Comparison of ENCODE assay signal across 8 mouse cellular contexts in genomic region chr10:37135951-37136751, GRCm38 (mm10). TPM values are rescaled to one million over a fixed set of nuclear protein-coding genes. Genes with fewer than 3 reads are reported as not detected.
DNase-seq lines count a peak whose midpoint lies in the region; ATAC-seq and TF ChIP-seq lines count a peak whose summit lies in the region.

No protein-coding gene starts in this region.

- peak overlapping the region; percentile 97 for H3K27ac ChIP-seq in brown adipose tissue, adult 24 weeks (replicated peaks; ENCODE audit: low read depth, low read length)
- H3K27ac ChIP-seq in forebrain, embryonic 14.5 days (ENCODE audit: low read depth, low read length) = peak overlapping the region; percentile 100
- H3K27ac ChIP-seq in olfactory bulb, adult 2 months (ENCODE audit: insufficient read depth, low read depth, low read length) = peak overlapping the region; percentile 96
- peak overlapping the region; percentile 80 for H3K27ac ChIP-seq in thymus, adult 2 months (ENCODE audit: control insufficient read depth, insufficient read depth, low read length)

- peak overlapping the region; percentile 100 for H3K9ac ChIP-seq in forebrain, embryonic 14.5 days (ENCODE audit: low read length)

- H3K4me1 ChIP-seq in brown adipose tissue, adult 24 weeks (ENCODE audit: control insufficient read depth, insufficient read depth, insufficient read length, low read length) = no peaks in the 10 kb centered on the region
- peaks cover 11% of the 10 kb centered on the region for H3K4me1 ChIP-seq in forebrain, embryonic 14.5 days (ENCODE audit: control insufficient read depth, insufficient read depth, low read length)
- no peaks in the 10 kb centered on the region; the same call in 1 of the 2 replicates for H3K4me1 ChIP-seq in lung, adult 2 months (ENCODE audit: control insufficient read depth, insufficient read depth, low read length)
- no peaks in the 10 kb centered on the region for H3K4me1 ChIP-seq in olfactory bulb, adult 2 months (ENCODE audit: control insufficient read depth, insufficient read depth, low read length)
- H3K4me1 ChIP-seq in thymus, adult 2 months (replicated peaks; ENCODE audit: control insufficient read depth, insufficient read depth, low read length) = no peaks in the 10 kb centered on the region; the same call in 1 of the 2 replicates

- no peaks in the 10 kb centered on the region for H3K27me3 ChIP-seq in forebrain, embryonic 14.5 days (replicated peaks; ENCODE audit: control insufficient read depth, insufficient read depth, low read length)
- no peaks in the 10 kb centered on the region for H3K27me3 ChIP-seq in thymus, adult 2 months (ENCODE audit: control insufficient read depth, insufficient read depth, low read length)

- H3K4me2 ChIP-seq in forebrain, embryonic 14.5 days (ENCODE audit: low read length) = peak overlapping the region; percentile 54

- peak; percentile 8 for ATAC-seq in CD4-positive, CD25-positive, alpha-beta regulatory T cell, adult 4 months
- ATAC-seq in forebrain, embryonic 14.5 days = no peak

- no peak for TF ChIP-seq CTCF in lung, adult 2 months (IDR thresholded peaks at IDR 0.05; ENCODE audit: insufficient read depth, low read length)
- no peak for TF ChIP-seq CTCF in olfactory bulb, adult 2 months (IDR thresholded peaks at IDR 0.05; ENCODE audit: insufficient read depth, low read depth, low read length)
- no peak for TF ChIP-seq CTCF in thymus, adult 2 months (IDR thresholded peaks at IDR 0.05; ENCODE audit: borderline replicate concordance, control insufficient read depth, extremely low read depth, insufficient read depth, low read length, poor library complexity)

- peaks cover 36% of the 10 kb centered on the region for H3K36me3 ChIP-seq in forebrain, embryonic 14.5 days (ENCODE audit: control insufficient read depth, insufficient read depth, low read length)
- peaks cover 13% of the 10 kb centered on the region; the same call in 1 of the 2 replicates for H3K36me3 ChIP-seq in thymus, adult 2 months (ENCODE audit: control insufficient read depth, insufficient read depth, low read length)

- DNase-seq in forebrain, embryonic 14.5 days (ENCODE audit: low spot score) = peak; percentile 70
- peak; percentile 70 to 73 for DNase-seq in heart, postnatal 10 days
- peak; percentile 35 to 56 for DNase-seq in layer of hippocampus, adult 18-20 months (ENCODE audit: low spot score in 2 of 2)
- peak; percentile 71 for DNase-seq in lung, adult 2 months
- DNase-seq in thymus, adult 2 months = peak; percentile 59

- under 1% methylated on average over 93 of the region's 99 CpGs for WGBS in forebrain, embryonic 14.5 days
- 2% methylated on average over 88 of the region's 99 CpGs for WGBS in lung, adult 2 months
- WGBS in olfactory bulb, adult 2 months = 2% methylated on average over 90 of the region's 99 CpGs
- under 1% methylated on average over 82 of the region's 99 CpGs for WGBS in thymus, adult 2 months

- intact Hi-C loops in heart, postnatal 10 days (cut with DNase I) = loop anchor here (1.0 to 10.0 kb wide), 10 partner anchors 121 to 1829 kb away; partner anchors contain the start of gene Lama4

- H3K9me3 ChIP-seq in forebrain, embryonic 14.5 days (replicated peaks; ENCODE audit: control insufficient read depth, low read length) = no peaks in the 10 kb centered on the region

- H3K4me3 ChIP-seq in brown adipose tissue, adult 24 weeks (ENCODE audit: insufficient read depth, low read depth, low read length) = peak overlapping the region; percentile 94
- H3K4me3 ChIP-seq in forebrain, embryonic 14.5 days (ENCODE audit: low read depth, low read length) = peak overlapping the region; percentile 96
- H3K4me3 ChIP-seq in lung, adult 2 months (replicated peaks; ENCODE audit: extremely low read depth, low read depth, low read length) = peak overlapping the region; percentile 88
- H3K4me3 ChIP-seq in olfactory bulb, adult 2 months (ENCODE audit: insufficient read depth, low read depth, low read length) = peak overlapping the region; percentile 79
- peak overlapping the region; percentile 100 for H3K4me3 ChIP-seq in thymus, adult 2 months (ENCODE audit: control insufficient read depth, insufficient read depth, low read length)

- TF ChIP-seq POLR2A in lung, adult 2 months (IDR thresholded peaks at IDR 0.05; ENCODE audit: borderline replicate concordance, extremely low read depth, low read depth, low read length) = no peak
- no peak for TF ChIP-seq POLR2A in olfactory bulb, adult 2 months (IDR thresholded peaks at IDR 0.05; ENCODE audit: insufficient read depth, low read depth, low read length)
- TF ChIP-seq POLR2A in thymus, adult 2 months (IDR thresholded peaks at IDR 0.05; ENCODE audit: control insufficient read depth, extremely low read depth, insufficient read depth, low read length, poor library complexity) = 0 out of 2 replicates have a peak, but pooled peaks have one; percentile 33

RNA-seq across cellular contexts. Expression of gene Marcks, which starts 2.6 kb away (rescaled TPM):
- polyA plus RNA-seq in CD4-positive, CD25-positive, alpha-beta regulatory T cell, adult 4 months (2017; shearing (Covaris generic)) = 1 to 10 TPM in 1 of 2 experiments, under 1 TPM in 1; 0.54 to 1.1 TPM
- polyA plus RNA-seq in brown adipose tissue, adult 24 weeks (2012; ENCODE audit: insufficient read depth, insufficient read length, missing spikeins) = 39.9 and 44.6 TPM in 2 replicates
- 319 and 350 TPM in 2 replicates for polyA plus RNA-seq in forebrain, embryonic 14.5 days (2014; fragmentation: Nextera tagmentation; extraction: Ambion mirVana)
- 100 to 1,000 TPM; 117 to 142 TPM for total RNA-seq in heart, postnatal 10 days (2021)
- total RNA-seq in layer of hippocampus, adult 18-20 months (2021) = 10 to 100 TPM; 77.4 to 88.5 TPM
- polyA plus RNA-seq in lung, adult 2 months (2012; rRNA removed) = 35.6 and 39.0 TPM in 2 replicates
- 113 TPM in 1 of 2 replicates, not detected in the other for polyA plus RNA-seq in olfactory bulb, adult 2 months (2012; ENCODE audit: insufficient read depth, insufficient read length, low replicate concordance, missing spikeins)
- 47.7 and 79.9 TPM in 2 replicates for polyA plus RNA-seq in thymus, adult 2 months (2012; rRNA removed)
